ENCODE assay signal across 14 mouse cellular contexts in genomic region chr10:4425245-4425644, GRCm38 (mm10). TPM values are rescaled to one million over a fixed set of nuclear protein-coding genes. Genes with fewer than 3 reads are reported as not detected.
DNase-seq lines count a peak whose midpoint lies in the region; ATAC-seq lines count a peak whose summit lies in the region.
"Had no signal": no experiment of that assay in that cellular context is flagged by ENCODE, and none has a peak within 500 bp of the region (broad histone marks: within the 10 kb centered on the region; RNA-seq: fewer than 3 reads in every experiment).

No protein-coding gene starts in this region.

- 81% methylated on average over 8 of the region's 8 CpGs for WGBS in heart, embryonic 10.5 days
- 70% methylated on average over 8 of the region's 8 CpGs for WGBS in neural tube, embryonic 15.5 days

- no peaks in the 10 kb centered on the region for H3K9me3 ChIP-seq in heart, embryonic 10.5 days
- no peaks in the 10 kb centered on the region for H3K9me3 ChIP-seq in neural tube, embryonic 15.5 days (replicated peaks)
- H3K9me3 ChIP-seq: limb, embryonic 13.5 days; megakaryocyte, embryonic 14.5 days; stomach, embryonic 15.5 days had no signal

- H3K27ac ChIP-seq in heart, embryonic 10.5 days, result no peak overlapping the region
- no peak overlapping the region for H3K27ac ChIP-seq in neural tube, embryonic 15.5 days (replicated peaks)
- H3K27ac ChIP-seq: hindbrain, embryonic 14.5 days; limb, embryonic 13.5 days; stomach, embryonic 15.5 days had no signal

- H3K36me3 ChIP-seq in heart, embryonic 10.5 days, result peaks cover 84% of the 10 kb centered on the region
- peaks cover 49% of the 10 kb centered on the region for H3K36me3 ChIP-seq in neural tube, embryonic 15.5 days

- peaks cover under 1% of the 10 kb centered on the region; the same call in 1 of the 2 replicates for H3K4me1 ChIP-seq in heart, embryonic 10.5 days
- H3K4me1 ChIP-seq in neural tube, embryonic 15.5 days, result no peaks in the 10 kb centered on the region
- H3K4me1 ChIP-seq: limb, embryonic 13.5 days; stomach, embryonic 15.5 days had no signal

- ATAC-seq in neutrophil, adult 5-6 weeks (ENCODE audit: extremely low read depth, insufficient number of reproducible peaks, low FRiP score, poor library complexity, severe bottlenecking), result peak; percentile 54; the same call in 1 of the 2 replicates
- ATAC-seq in neural tube, embryonic 15.5 days (ENCODE audit: low FRiP score), result no peak

- H3K4me2 ChIP-seq in neural tube, embryonic 15.5 days, result no peak overlapping the region
- H3K4me2 ChIP-seq: hindbrain, embryonic 14.5 days; limb, embryonic 13.5 days; stomach, embryonic 15.5 days had no signal

- no peak overlapping the region; the same call in 1 of the 2 replicates for H3K9ac ChIP-seq in neural tube, embryonic 15.5 days (replicated peaks)
- H3K9ac ChIP-seq: hindbrain, embryonic 14.5 days; limb, embryonic 13.5 days; stomach, embryonic 15.5 days had no signal

- no peaks in the 10 kb centered on the region for H3K27me3 ChIP-seq in heart, embryonic 10.5 days (ENCODE audit: insufficient read depth, poor library complexity, severe bottlenecking)
- H3K27me3 ChIP-seq in neural tube, embryonic 15.5 days (replicated peaks), result no peaks in the 10 kb centered on the region
- H3K27me3 ChIP-seq: limb, embryonic 13.5 days; megakaryocyte, embryonic 14.5 days; stomach, embryonic 15.5 days had no signal

- DNase-seq in heart, postnatal 4 days, result peak; percentile 19
- DNase-seq in heart, embryonic 10.5 days (ENCODE audit: low spot score), result no peak
- DNase-seq in lung, postnatal 10 days, result peak; percentile 36
- no peak for DNase-seq in lung, postnatal 25 days (ENCODE audit: low spot score)
- DNase-seq in Muller cell, postnatal 12 days (ENCODE audit: inconsistent ontology term), result peak; percentile 17
- DNase-seq: cerebellum, postnatal 36 days; right cerebral cortex, adult 18-20 months had no signal

- no peak overlapping the region for H3K4me3 ChIP-seq in heart, embryonic 10.5 days
- H3K4me3 ChIP-seq in neural tube, embryonic 15.5 days (replicated peaks), result no peak overlapping the region
- H3K4me3 ChIP-seq: limb, embryonic 13.5 days; megakaryocyte, embryonic 14.5 days; stomach, embryonic 15.5 days had no signal

RNA-seq across cellular contexts. Expression of gene Rmnd1, which starts 6.9 kb away (rescaled TPM):
- total RNA-seq in heart, postnatal 4 days (2021), result 10 to 100 TPM; 50.5 to 52.2 TPM
- 74.9 and 90.0 TPM in 2 replicates for polyA plus RNA-seq in heart, embryonic 10.5 days (2016; fragmentation: Nextera tagmentation; extraction: Ambion mirVana)
- 71.6 and 72.1 TPM in 2 replicates for total RNA-seq in neutrophil, adult 5-6 weeks (2017)
- 50.9 and 59.7 TPM in 2 replicates for polyA plus RNA-seq in neural tube, embryonic 15.5 days (2015; fragmentation: Nextera tagmentation; extraction: Ambion mirVana)

RNA-seq across cellular contexts. Expression of gene Armt1, which starts 7.0 kb away (rescaled TPM):
- total RNA-seq in heart, postnatal 4 days (2021), result 10 to 100 TPM; 11.1 to 11.8 TPM
- polyA plus RNA-seq in heart, embryonic 10.5 days (2016; fragmentation: Nextera tagmentation; extraction: Ambion mirVana), result 20.4 and 22.4 TPM in 2 replicates
- total RNA-seq in neutrophil, adult 5-6 weeks (2017), result 24.9 and 40.4 TPM in 2 replicates
- 12.1 and 14.0 TPM in 2 replicates for polyA plus RNA-seq in neural tube, embryonic 15.5 days (2015; fragmentation: Nextera tagmentation; extraction: Ambion mirVana)

RNA-seq across cellular contexts. Expression of gene Zbtb2, which starts 37.3 kb away (rescaled TPM):
- total RNA-seq in heart, postnatal 4 days (2021), result 10 to 100 TPM; 10.6 to 10.9 TPM
- polyA plus RNA-seq in heart, embryonic 10.5 days (2016; fragmentation: Nextera tagmentation; extraction: Ambion mirVana), result 14.1 and 15.6 TPM in 2 replicates
- total RNA-seq in neutrophil, adult 5-6 weeks (2017), result 26.5 and 27.2 TPM in 2 replicates
- polyA plus RNA-seq in neural tube, embryonic 15.5 days (2015; fragmentation: Nextera tagmentation; extraction: Ambion mirVana), result 13.1 and 13.4 TPM in 2 replicates

RNA-seq across cellular contexts. Expression of gene Ccdc170, which starts 57.1 kb away (rescaled TPM):
- under 1 TPM; 0.19 to 0.23 TPM for total RNA-seq in heart, postnatal 4 days (2021)
- 0.10 TPM in 1 of 2 replicates, not detected in the other for polyA plus RNA-seq in heart, embryonic 10.5 days (2016; fragmentation: Nextera tagmentation; extraction: Ambion mirVana)
- 0.49 and 0.81 TPM in 2 replicates for total RNA-seq in neutrophil, adult 5-6 weeks (2017)
- polyA plus RNA-seq in neural tube, embryonic 15.5 days (2015; fragmentation: Nextera tagmentation; extraction: Ambion mirVana), result 0.22 TPM in 2 replicates
- total RNA-seq: MEL had no signal

Comparison
In these comparisons a context has a peak if more than half of its experiments do, and no peak if none do; other contexts are left out.
1. DNase-seq: peak in heart, postnatal 4 days (single experiment), lung, postnatal 10 days (single experiment) and Muller cell, postnatal 12 days (single experiment); none in heart, embryonic 10.5 days (single experiment) and lung, postnatal 25 days (single experiment).